Mouse (Mus musculus): Measurements from ENCODE around the gene Drc7. TPM values are rescaled to one million over a fixed set of nuclear protein-coding genes. Genes with fewer than 3 reads are reported as not detected.

The Drc7 gene
- polyA plus RNA-seq, 1 experiment from 2014 or later = 0.61 TPM

GRCm38 (mm10) chr8:95099009-95099408, 44.1 kb downstream of the Drc7 start:
- ATAC-seq (ENCODE audit: borderline replicate concordance, extremely low read depth, low FRiP score, low TSS enrichment) = no peak
- H3K4me2 ChIP-seq = no peak overlapping the region
- H3K4me3 ChIP-seq = no peak overlapping the region
- no peaks in the 10 kb centered on the region for H3K9me3 ChIP-seq
- H3K36me3 ChIP-seq = peaks cover 42% of the 10 kb centered on the region
- H3K4me1 ChIP-seq = no peaks in the 10 kb centered on the region
- H3K27me3 ChIP-seq = no peaks in the 10 kb centered on the region
- WGBS = 21% methylated on average over 5 of the region's 5 CpGs
- H3K9ac ChIP-seq = no peak overlapping the region
- H3K27ac ChIP-seq = no peak overlapping the region

- H3K27ac ChIP-seq = no peak overlapping the region
- no peak overlapping the region for H3K9ac ChIP-seq
- 61% methylated on average over 4 of the region's 4 CpGs for WGBS
- ATAC-seq (ENCODE audit: borderline replicate concordance, extremely low read depth, low FRiP score, low TSS enrichment) = no peak
- no peak overlapping the region for H3K4me2 ChIP-seq
- no peaks in the 10 kb centered on the region for H3K27me3 ChIP-seq
- peaks cover 48% of the 10 kb centered on the region for H3K36me3 ChIP-seq
- H3K4me3 ChIP-seq = no peak overlapping the region
- H3K4me1 ChIP-seq = no peaks in the 10 kb centered on the region
- no peaks in the 10 kb centered on the region for H3K9me3 ChIP-seq
Observed at GRCm38 (mm10) chr8:95101972-95102371, 47.1 kb downstream of the Drc7 start.

- Histone ChIP-seq H3K36me3 (peaks cover 35% of the 10 kb centered on the region), H3K27ac (no peak overlapping the region), H3K27me3 (no peaks in the 10 kb centered on the region), H3K4me3 (no peak overlapping the region), H3K9ac (no peak overlapping the region), H3K9me3 (no peaks in the 10 kb centered on the region), H3K4me2 (no peak overlapping the region), H3K4me1 (no peaks in the 10 kb centered on the region)
- no peak for ATAC-seq (ENCODE audit: borderline replicate concordance, extremely low read depth, low FRiP score, low TSS enrichment)
- 82% methylated on average over 13 of the region's 13 CpGs for WGBS
Observed at GRCm38 (mm10) chr8:95107306-95107705, 52.4 kb downstream of the Drc7 start.

GRCm38 (mm10) chr8:95112594-95112993, 57.7 kb downstream of the Drc7 start:
- H3K9me3 ChIP-seq = no peaks in the 10 kb centered on the region
- no peak overlapping the region for H3K27ac ChIP-seq
- no peak overlapping the region for H3K9ac ChIP-seq
- H3K4me2 ChIP-seq = no peak overlapping the region
- peaks cover 20% of the 10 kb centered on the region; the same call in 1 of the 2 replicates for H3K36me3 ChIP-seq
- 89% methylated on average over 3 of the region's 3 CpGs for WGBS
- no peak overlapping the region for H3K4me3 ChIP-seq
- H3K4me1 ChIP-seq = no peaks in the 10 kb centered on the region
- ATAC-seq (ENCODE audit: borderline replicate concordance, extremely low read depth, low FRiP score, low TSS enrichment) = no peak
- H3K27me3 ChIP-seq = no peaks in the 10 kb centered on the region

- WGBS = 53% methylated on average over 4 of the region's 4 CpGs
- no peak for ATAC-seq (ENCODE audit: borderline replicate concordance, extremely low read depth, low FRiP score, low TSS enrichment)
Observed at GRCm38 (mm10) chr8:95113108-95113507, 58.2 kb downstream of the Drc7 start.

GRCm38 (mm10) chr8:95113750-95114149, 58.8 kb downstream of the Drc7 start:
- Histone ChIP-seq H3K4me2 (no peak overlapping the region), H3K9ac (no peak overlapping the region), H3K27ac (no peak overlapping the region), H3K9me3 (no peaks in the 10 kb centered on the region), H3K36me3 (peaks cover 11% of the 10 kb centered on the region; the same call in 1 of the 2 replicates), H3K27me3 (no peaks in the 10 kb centered on the region), H3K4me3 (no peak overlapping the region), H3K4me1 (no peaks in the 10 kb centered on the region)
- ATAC-seq (ENCODE audit: borderline replicate concordance, extremely low read depth, low FRiP score, low TSS enrichment) = no peak
- 66% methylated on average over 3 of the region's 3 CpGs for WGBS

More at GRCm38 (mm10) chr8:95113108-95113507, 58.2 kb downstream of the Drc7 start:
- Histone ChIP-seq H3K9me3 (no peaks in the 10 kb centered on the region), H3K9ac (no peak overlapping the region), H3K36me3 (peaks cover 14% of the 10 kb centered on the region; the same call in 1 of the 2 replicates), H3K27ac (no peak overlapping the region), H3K4me3 (no peak overlapping the region), H3K27me3 (no peaks in the 10 kb centered on the region), H3K4me1 (no peaks in the 10 kb centered on the region), H3K4me2 (no peak overlapping the region)

- Histone ChIP-seq H3K9ac (no peak overlapping the region), H3K4me1 (no peaks in the 10 kb centered on the region), H3K4me2 (no peak overlapping the region), H3K36me3 (peaks cover 11% of the 10 kb centered on the region; the same call in 1 of the 2 replicates), H3K27me3 (no peaks in the 10 kb centered on the region), H3K27ac (no peak overlapping the region), H3K9me3 (no peaks in the 10 kb centered on the region), H3K4me3 (no peak overlapping the region)
- 89% methylated on average over 5 of the region's 5 CpGs for WGBS
- no peak for ATAC-seq (ENCODE audit: borderline replicate concordance, extremely low read depth, low FRiP score, low TSS enrichment)
Observed at GRCm38 (mm10) chr8:95123455-95123854, 68.6 kb downstream of the Drc7 start.

GRCm38 (mm10) chr8:95126497-95126896, 71.6 kb downstream of the Drc7 start:
- Histone ChIP-seq H3K36me3 (peaks cover 12% of the 10 kb centered on the region; the same call in 1 of the 2 replicates), H3K9me3 (no peaks in the 10 kb centered on the region), H3K27ac (no peak overlapping the region), H3K4me1 (peaks cover 3% of the 10 kb centered on the region; the same call in 1 of the 2 replicates), H3K27me3 (no peaks in the 10 kb centered on the region), H3K4me3 (no peak overlapping the region), H3K4me2 (no peak overlapping the region), H3K9ac (no peak overlapping the region)
- WGBS = 87% methylated on average over 11 of the region's 11 CpGs
- ATAC-seq (ENCODE audit: borderline replicate concordance, extremely low read depth, low FRiP score, low TSS enrichment) = no peak

- H3K4me1 ChIP-seq = peaks cover 5% of the 10 kb centered on the region; the same call in 1 of the 2 replicates
- WGBS = 66% methylated on average over 9 of the region's 9 CpGs
- H3K4me3 ChIP-seq = no peak overlapping the region
- H3K27ac ChIP-seq = no peak overlapping the region
- no peaks in the 10 kb centered on the region for H3K9me3 ChIP-seq
- H3K9ac ChIP-seq = no peak overlapping the region
- H3K27me3 ChIP-seq = no peaks in the 10 kb centered on the region
- H3K36me3 ChIP-seq = peaks cover 20% of the 10 kb centered on the region; the same call in 1 of the 2 replicates
- ATAC-seq (ENCODE audit: borderline replicate concordance, extremely low read depth, low FRiP score, low TSS enrichment) = no peak
- H3K4me2 ChIP-seq = no peak overlapping the region
Observed at GRCm38 (mm10) chr8:95127658-95128057, 72.8 kb downstream of the Drc7 start.

Other genes starting within 250 kb of the Drc7 start
- gene Ccl17, start 244.7 kb upstream of the Drc7 start, polyA plus RNA-seq (2015; fragmentation: Nextera tagmentation; extraction: Ambion mirVana) = 0.32 TPM in 1 of 2 replicates, not detected in the other
- 63.0 and 68.0 TPM in 2 replicates for gene Coq9, start 216.8 kb upstream of the Drc7 start, polyA plus RNA-seq (2015; fragmentation: Nextera tagmentation; extraction: Ambion mirVana)
- 104 and 105 TPM in 2 replicates for gene Ciapin1, start 216.7 kb upstream of the Drc7 start, polyA plus RNA-seq (2015; fragmentation: Nextera tagmentation; extraction: Ambion mirVana)
- 161 and 164 TPM in 2 replicates for gene Polr2c, start 197.7 kb upstream of the Drc7 start, polyA plus RNA-seq (2015; fragmentation: Nextera tagmentation; extraction: Ambion mirVana)
- gene Dok4, start 178.8 kb upstream of the Drc7 start, polyA plus RNA-seq (2015; fragmentation: Nextera tagmentation; extraction: Ambion mirVana) = 40.4 and 45.7 TPM in 2 replicates
- 28.7 and 29.3 TPM in 2 replicates for gene Ccdc102a, start 137.0 kb upstream of the Drc7 start, polyA plus RNA-seq (2015; fragmentation: Nextera tagmentation; extraction: Ambion mirVana)
- 0.29 and 0.36 TPM in 2 replicates for gene Adgrg5, start 131.4 kb upstream of the Drc7 start, polyA plus RNA-seq (2015; fragmentation: Nextera tagmentation; extraction: Ambion mirVana)
- 35.4 and 35.6 TPM in 2 replicates for gene Adgrg1, start 80.4 kb upstream of the Drc7 start, polyA plus RNA-seq (2015; fragmentation: Nextera tagmentation; extraction: Ambion mirVana)
- gene Adgrg3, start 37.4 kb upstream of the Drc7 start, polyA plus RNA-seq (2015; fragmentation: Nextera tagmentation; extraction: Ambion mirVana) = 4.3 and 5.2 TPM in 2 replicates
- 19.4 and 22.6 TPM in 2 replicates for gene Katnb1, start 26.1 kb downstream of the Drc7 start, polyA plus RNA-seq (2015; fragmentation: Nextera tagmentation; extraction: Ambion mirVana)
- 22.7 and 27.0 TPM in 2 replicates for gene Kifc3, start 147.7 kb downstream of the Drc7 start, polyA plus RNA-seq (2015; fragmentation: Nextera tagmentation; extraction: Ambion mirVana)